Mouse (Mus musculus): ENCODE measurements around the gene Tnrc6a. TPM values are rescaled to one million over a fixed set of nuclear protein-coding genes. Genes with fewer than 3 reads are reported as not detected.

Tnrc6a gene
- polyA plus RNA-seq, 1 experiment = 84.5 TPM

DNA sequence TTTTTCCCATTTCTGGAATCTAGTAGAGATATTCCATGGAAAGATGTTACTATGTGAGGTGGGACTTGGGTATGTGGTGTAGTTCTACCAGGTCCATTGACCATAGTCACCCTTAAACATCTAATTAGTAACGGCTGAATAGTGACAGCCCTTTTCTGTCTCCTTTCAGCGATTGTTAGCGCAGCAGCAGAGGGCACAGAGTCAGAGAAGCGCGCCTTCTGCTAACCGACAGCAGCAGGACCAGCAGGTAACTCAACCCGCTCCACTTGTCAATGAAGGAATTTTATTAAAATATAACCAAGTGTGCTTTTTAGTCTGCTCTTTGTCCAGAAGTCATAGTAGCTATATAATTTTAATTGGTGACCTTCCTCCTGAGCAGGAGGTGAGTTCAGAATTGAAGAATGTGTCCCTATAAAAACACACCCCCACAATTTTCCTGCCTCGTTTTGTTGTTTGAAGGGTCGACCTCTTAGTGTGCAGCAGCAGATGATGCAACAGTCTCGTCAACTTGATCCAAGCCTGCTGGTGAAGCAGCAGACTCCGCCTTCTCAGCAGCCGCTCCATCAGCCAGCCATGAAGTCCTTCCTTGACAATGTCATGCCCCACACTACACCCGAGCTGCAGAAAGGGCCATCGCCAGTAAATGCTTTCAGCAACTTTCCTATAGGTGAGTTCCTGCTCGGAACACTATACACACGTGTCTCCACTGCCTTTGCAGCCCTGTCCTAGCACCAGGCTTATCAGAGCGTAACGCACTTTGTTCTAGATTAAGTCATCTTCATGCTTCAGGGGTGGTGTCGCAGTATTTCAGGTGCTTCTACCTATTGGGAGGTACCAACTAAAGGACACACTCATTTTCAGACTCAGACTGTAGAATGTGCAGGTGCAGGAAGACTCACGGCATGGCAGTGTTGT, 58.4 kb downstream of the Tnrc6a start:
- peaks cover 91% of the 10 kb centered on the region for H3K36me3 ChIP-seq (ENCODE audit: control insufficient read depth, insufficient read depth, low read length)
- no peak for TF ChIP-seq POLR2A (IDR thresholded peaks at IDR 0.05; ENCODE audit: control insufficient read depth, extremely low read depth, insufficient read depth, low read length, poor library complexity)
- TF ChIP-seq CTCF (IDR thresholded peaks at IDR 0.05; ENCODE audit: borderline replicate concordance, control insufficient read depth, extremely low read depth, insufficient read depth, low read length, poor library complexity) = no peak
- no peaks in the 10 kb centered on the region for H3K4me1 ChIP-seq (replicated peaks; ENCODE audit: control insufficient read depth, insufficient read depth, low read length)
- H3K27me3 ChIP-seq (ENCODE audit: control insufficient read depth, insufficient read depth, low read length) = no peaks in the 10 kb centered on the region
- no peak overlapping the region for H3K27ac ChIP-seq (ENCODE audit: control insufficient read depth, insufficient read depth, low read length)
- whole genome bisulfite sequencing = 96% methylated on average over 20 of the region's 20 CpGs
- no peak overlapping the region for H3K4me3 ChIP-seq (ENCODE audit: control insufficient read depth, insufficient read depth, low read length)
- no peak for DNase-seq

GRCm38 (mm10) chr7:123184891-123185290, 61.2 kb downstream of the Tnrc6a start:
- no peak for TF ChIP-seq POLR2A (IDR thresholded peaks at IDR 0.05; ENCODE audit: control insufficient read depth, extremely low read depth, insufficient read depth, low read length, poor library complexity)
- TF ChIP-seq CTCF (IDR thresholded peaks at IDR 0.05; ENCODE audit: borderline replicate concordance, control insufficient read depth, extremely low read depth, insufficient read depth, low read length, poor library complexity) = no peak
- no peak overlapping the region for H3K27ac ChIP-seq (ENCODE audit: control insufficient read depth, insufficient read depth, low read length)
- H3K27me3 ChIP-seq (ENCODE audit: control insufficient read depth, insufficient read depth, low read length) = no peaks in the 10 kb centered on the region
- H3K36me3 ChIP-seq (ENCODE audit: control insufficient read depth, insufficient read depth, low read length) = peaks cover 100% of the 10 kb centered on the region
- no peak overlapping the region for H3K4me3 ChIP-seq (ENCODE audit: control insufficient read depth, insufficient read depth, low read length)
- WGBS = 97% methylated on average over 1 of the region's 1 CpGs
- DNase-seq = no peak
- H3K4me1 ChIP-seq (replicated peaks; ENCODE audit: control insufficient read depth, insufficient read depth, low read length) = no peaks in the 10 kb centered on the region

DNA sequence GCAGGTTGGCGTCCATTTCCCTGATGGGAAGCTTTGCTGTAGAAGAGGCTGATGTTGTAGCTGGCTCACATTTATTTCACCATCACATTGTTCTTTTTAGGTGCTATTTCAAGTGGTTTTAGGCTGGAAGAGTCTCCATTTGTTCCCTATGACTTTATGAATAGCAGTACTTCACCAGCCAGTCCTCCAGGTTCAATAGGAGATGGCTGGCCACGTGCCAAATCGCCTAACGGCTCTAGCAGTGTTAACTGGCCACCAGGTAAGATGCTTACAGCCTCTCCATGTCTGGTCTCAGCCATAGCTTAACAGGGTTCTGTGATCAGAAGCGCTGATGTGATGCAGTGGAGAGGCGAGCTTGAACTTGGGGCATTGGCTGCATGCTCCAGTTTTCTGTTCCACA, 62.8 kb downstream of the Tnrc6a start:
- Histone ChIP-seq H3K4me1 (replicated peaks; ENCODE audit: control insufficient read depth, insufficient read depth, low read length) (no peaks in the 10 kb centered on the region), H3K36me3 (ENCODE audit: control insufficient read depth, insufficient read depth, low read length) (peaks cover 100% of the 10 kb centered on the region), H3K4me3 (ENCODE audit: control insufficient read depth, insufficient read depth, low read length) (no peak overlapping the region), H3K27ac (ENCODE audit: control insufficient read depth, insufficient read depth, low read length) (no peak overlapping the region), H3K27me3 (ENCODE audit: control insufficient read depth, insufficient read depth, low read length) (no peaks in the 10 kb centered on the region)
- no peak for DNase-seq
- 95% methylated on average over 6 of the region's 6 CpGs for WGBS
- TF ChIP-seq CTCF (IDR thresholded peaks at IDR 0.05; ENCODE audit: borderline replicate concordance, control insufficient read depth, extremely low read depth, insufficient read depth, low read length, poor library complexity) (no peak), POLR2A (IDR thresholded peaks at IDR 0.05; ENCODE audit: control insufficient read depth, extremely low read depth, insufficient read depth, low read length, poor library complexity) (no peak)

DNA sequence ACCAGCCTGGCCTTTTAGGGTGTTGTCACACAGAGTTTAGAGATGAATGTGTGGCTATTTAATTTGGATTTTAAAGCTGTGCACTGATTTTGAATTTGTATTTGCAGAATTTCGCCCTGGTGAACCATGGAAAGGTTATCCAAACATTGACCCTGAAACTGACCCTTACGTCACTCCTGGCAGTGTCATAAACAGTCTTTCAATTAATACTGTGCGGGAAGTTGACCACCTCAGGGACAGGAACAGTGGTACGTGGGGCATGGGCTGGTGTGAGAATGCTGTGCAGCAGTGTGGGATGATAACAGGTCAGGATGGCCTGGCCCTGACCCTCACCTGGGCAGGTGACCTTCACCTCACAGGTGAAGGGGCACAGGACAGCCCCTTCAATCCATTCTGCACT, 63.6 kb downstream of the Tnrc6a start:
- TF ChIP-seq CTCF (IDR thresholded peaks at IDR 0.05; ENCODE audit: borderline replicate concordance, control insufficient read depth, extremely low read depth, insufficient read depth, low read length, poor library complexity) = no peak
- TF ChIP-seq POLR2A (IDR thresholded peaks at IDR 0.05; ENCODE audit: control insufficient read depth, extremely low read depth, insufficient read depth, low read length, poor library complexity) = no peak
- WGBS = 97% methylated on average over 4 of the region's 4 CpGs
- no peak overlapping the region for H3K4me3 ChIP-seq (ENCODE audit: control insufficient read depth, insufficient read depth, low read length)
- no peaks in the 10 kb centered on the region for H3K27me3 ChIP-seq (ENCODE audit: control insufficient read depth, insufficient read depth, low read length)
- peaks cover 100% of the 10 kb centered on the region for H3K36me3 ChIP-seq (ENCODE audit: control insufficient read depth, insufficient read depth, low read length)
- H3K27ac ChIP-seq (ENCODE audit: control insufficient read depth, insufficient read depth, low read length) = no peak overlapping the region
- DNase-seq = no peak
- H3K4me1 ChIP-seq (replicated peaks; ENCODE audit: control insufficient read depth, insufficient read depth, low read length) = no peaks in the 10 kb centered on the region

GRCm38 (mm10) chr7:123188462-123188861, 64.8 kb downstream of the Tnrc6a start:
- no peak for DNase-seq
- H3K27ac ChIP-seq (ENCODE audit: control insufficient read depth, insufficient read depth, low read length) = no peak overlapping the region
- no peaks in the 10 kb centered on the region for H3K27me3 ChIP-seq (ENCODE audit: control insufficient read depth, insufficient read depth, low read length)
- peaks cover 99% of the 10 kb centered on the region for H3K36me3 ChIP-seq (ENCODE audit: control insufficient read depth, insufficient read depth, low read length)
- TF ChIP-seq CTCF (IDR thresholded peaks at IDR 0.05; ENCODE audit: borderline replicate concordance, control insufficient read depth, extremely low read depth, insufficient read depth, low read length, poor library complexity) = no peak
- TF ChIP-seq POLR2A (IDR thresholded peaks at IDR 0.05; ENCODE audit: control insufficient read depth, extremely low read depth, insufficient read depth, low read length, poor library complexity) = no peak
- no peaks in the 10 kb centered on the region for H3K4me1 ChIP-seq (replicated peaks; ENCODE audit: control insufficient read depth, insufficient read depth, low read length)
- H3K4me3 ChIP-seq (ENCODE audit: control insufficient read depth, insufficient read depth, low read length) = no peak overlapping the region
- WGBS = 97% methylated on average over 3 of the region's 3 CpGs

GRCm38 (mm10) chr7:123189762-123190161, 66.1 kb downstream of the Tnrc6a start:
- no peaks in the 10 kb centered on the region for H3K27me3 ChIP-seq (ENCODE audit: control insufficient read depth, insufficient read depth, low read length)
- 96% methylated on average over 8 of the region's 8 CpGs for WGBS
- H3K4me1 ChIP-seq (replicated peaks; ENCODE audit: control insufficient read depth, insufficient read depth, low read length) = no peaks in the 10 kb centered on the region
- peaks cover 92% of the 10 kb centered on the region for H3K36me3 ChIP-seq (ENCODE audit: control insufficient read depth, insufficient read depth, low read length)
- H3K4me3 ChIP-seq (ENCODE audit: control insufficient read depth, insufficient read depth, low read length) = no peak overlapping the region
- H3K27ac ChIP-seq (ENCODE audit: control insufficient read depth, insufficient read depth, low read length) = no peak overlapping the region
- no peak for TF ChIP-seq POLR2A (IDR thresholded peaks at IDR 0.05; ENCODE audit: control insufficient read depth, extremely low read depth, insufficient read depth, low read length, poor library complexity)
- TF ChIP-seq CTCF (IDR thresholded peaks at IDR 0.05; ENCODE audit: borderline replicate concordance, control insufficient read depth, extremely low read depth, insufficient read depth, low read length, poor library complexity) = no peak
- DNase-seq = no peak

Data from thymus, adult 2 months (tissue).